Mouse (Mus musculus): ENCODE results near the gene Krtap11-1.

The Krtap11-1 gene

DNA sequence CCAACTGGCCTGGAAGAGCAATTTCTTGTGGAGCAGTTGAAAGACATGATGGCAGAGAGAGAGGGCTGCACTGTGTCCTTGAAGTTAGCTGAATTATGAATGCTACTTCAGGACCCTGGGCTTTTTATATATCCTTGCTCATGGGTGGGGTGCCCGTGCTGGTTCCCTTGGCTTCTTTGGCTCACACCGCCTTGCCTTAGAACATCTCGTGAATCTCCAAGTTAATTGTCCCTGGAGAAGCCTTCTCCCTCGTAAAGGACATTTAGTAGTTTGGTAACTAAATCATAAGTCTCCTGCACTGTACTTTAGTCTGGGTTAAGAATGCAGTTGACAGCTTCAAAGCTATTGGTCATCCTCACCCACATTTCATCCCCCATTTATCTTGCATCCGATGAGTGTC is at the start of gene Krtap11-1:
TSS of gene Krtap11-1 (minus strand) at position 101 of the 400 bp plus-strand sequence.
- no peak for DNase-seq

DNA sequence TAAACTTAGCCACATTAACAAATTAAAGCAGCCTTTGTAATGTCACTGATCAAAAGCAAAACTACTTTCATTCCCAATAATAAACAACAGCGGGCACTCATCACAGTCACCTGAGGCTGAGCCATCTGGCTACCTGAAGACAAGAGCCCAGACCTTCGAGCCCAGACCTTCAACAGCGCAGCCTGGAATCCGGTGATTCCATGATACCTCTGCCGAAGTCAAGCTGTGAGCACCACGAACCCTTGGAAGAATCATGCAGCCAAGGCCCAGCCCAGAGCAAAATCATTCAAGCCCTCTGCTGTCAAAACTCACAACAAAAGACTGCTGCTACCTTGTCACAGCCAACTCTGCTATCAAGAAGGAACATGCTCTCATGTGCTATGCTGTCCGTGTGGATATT is 47.2 kb upstream of the Krtap11-1 start:
- no peak for DNase-seq

DNA sequence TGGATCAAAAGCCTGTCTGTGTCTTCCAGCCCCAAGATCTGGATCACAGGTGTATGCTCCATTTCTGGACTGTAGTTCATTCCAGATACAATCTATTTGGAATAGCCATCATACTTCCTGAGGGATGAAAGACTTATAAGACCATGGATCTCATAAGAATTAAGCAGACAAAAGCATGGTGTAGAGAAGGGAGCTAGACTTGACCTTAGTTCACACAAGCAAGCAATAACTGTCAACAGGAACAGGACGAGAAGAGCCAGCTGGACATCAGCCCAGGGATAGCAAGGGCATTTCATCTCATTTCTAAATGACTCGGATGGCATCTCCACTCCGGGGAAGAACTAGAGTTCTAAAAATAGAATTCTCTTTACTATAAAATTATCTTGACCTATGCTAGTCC is 46.3 kb upstream of the Krtap11-1 start:
- no peak for DNase-seq

DNA sequence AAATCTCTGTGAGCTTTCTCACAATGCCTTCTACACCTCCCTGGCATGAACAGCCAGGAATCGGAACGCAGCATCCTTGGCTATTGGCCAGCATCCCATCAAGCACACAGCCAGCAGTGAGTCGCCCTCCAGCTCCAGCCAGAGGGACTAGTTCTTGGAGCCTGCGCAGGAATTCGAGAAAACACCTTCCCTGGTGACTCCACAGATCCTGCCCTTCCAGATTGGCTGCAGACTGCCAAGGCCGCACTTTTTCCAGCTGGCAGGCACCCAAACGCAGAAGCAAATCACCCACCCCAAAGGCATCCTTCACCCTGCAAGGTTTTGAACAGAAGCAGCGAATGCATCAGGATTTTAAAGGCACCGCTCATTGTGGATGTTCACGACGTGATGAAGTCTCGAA is 42.7 kb upstream of the Krtap11-1 start:
- no peak for DNase-seq

DNA sequence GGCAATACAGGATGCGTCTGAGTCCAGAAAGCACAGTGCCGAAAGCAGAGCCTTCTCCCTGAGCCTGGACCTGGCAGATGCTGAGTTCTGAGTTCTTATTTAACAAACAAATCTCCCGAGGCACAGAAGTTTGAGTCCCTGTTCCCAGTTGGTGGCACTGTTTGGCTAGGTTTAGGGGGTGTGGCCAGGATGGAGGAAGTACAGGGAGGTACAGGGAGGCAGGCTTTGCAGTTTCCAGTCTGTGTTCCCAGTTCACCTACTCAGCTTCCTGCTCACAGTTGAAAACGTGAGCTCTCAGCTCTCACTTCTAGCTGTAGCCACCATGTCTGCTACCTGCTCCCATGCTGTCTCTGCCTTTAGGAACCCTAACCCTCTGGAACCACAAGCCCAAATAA is 37.8 kb upstream of the Krtap11-1 start:
- DNase-seq: no peak

DNA sequence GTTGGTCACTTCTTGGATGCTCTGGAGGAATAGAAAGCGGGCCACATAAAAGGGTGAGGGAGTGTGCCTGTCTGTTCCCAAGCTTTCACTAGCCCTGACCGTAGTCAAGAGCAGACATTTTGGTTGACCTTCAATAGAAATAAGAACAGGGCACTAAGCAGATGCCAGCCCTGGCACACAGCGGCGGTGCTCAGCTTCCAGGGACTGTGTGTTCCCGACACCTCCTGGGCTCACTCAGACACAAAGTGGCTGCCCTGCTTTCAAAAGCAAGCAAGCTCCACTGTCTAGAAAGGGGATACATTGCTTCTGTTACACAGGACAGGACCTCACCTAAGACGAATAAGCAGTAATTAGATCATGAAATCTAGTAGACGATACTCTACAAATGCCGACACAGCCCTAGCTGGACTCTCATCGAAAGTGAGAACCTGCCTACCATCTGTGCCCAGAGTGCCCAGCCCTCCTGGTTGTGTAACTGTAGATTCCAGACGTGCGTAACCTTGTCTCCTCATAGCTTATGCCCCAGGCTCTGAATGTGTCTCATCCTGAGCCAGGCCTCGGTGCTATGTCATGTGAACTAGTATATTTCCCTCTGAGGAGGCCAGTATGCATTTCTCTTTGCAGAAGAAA is 37.3 kb upstream of the Krtap11-1 start:
- DNase-seq: no peak

DNA sequence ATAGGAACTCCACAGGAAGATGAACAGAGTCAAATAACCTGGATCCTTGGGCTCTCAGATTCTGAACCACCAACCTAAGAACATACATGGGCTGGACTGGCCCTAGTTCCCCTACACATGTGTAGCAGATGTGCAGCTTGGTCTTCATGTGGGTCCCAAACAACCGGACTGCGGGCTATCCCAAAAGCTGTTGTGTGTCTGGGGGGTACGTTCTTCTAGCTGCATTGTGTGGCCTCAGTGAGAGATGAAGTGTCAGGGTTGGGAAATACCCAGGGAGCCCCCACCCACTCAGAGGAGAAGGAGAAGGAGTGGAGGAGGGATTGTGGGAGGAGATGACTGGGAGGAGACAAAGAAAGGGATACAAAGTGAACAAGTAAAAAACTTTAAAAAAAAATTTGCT is 36.0 kb upstream of the Krtap11-1 start:
- no peak for DNase-seq

GRCm38 (mm10) chr16:89587209-89587608 is 16.2 kb upstream of the Krtap11-1 start:
- peak; percentile 5 for DNase-seq

GRCm38 (mm10) chr16:89585604-89586508 is 14.9 kb upstream of the Krtap11-1 start:
- DNase-seq: peak; percentile 9

- no peak for DNase-seq
Measured at GRCm38 (mm10) chr16:89581658-89582057, 10.7 kb upstream of the Krtap11-1 start.

DNA sequence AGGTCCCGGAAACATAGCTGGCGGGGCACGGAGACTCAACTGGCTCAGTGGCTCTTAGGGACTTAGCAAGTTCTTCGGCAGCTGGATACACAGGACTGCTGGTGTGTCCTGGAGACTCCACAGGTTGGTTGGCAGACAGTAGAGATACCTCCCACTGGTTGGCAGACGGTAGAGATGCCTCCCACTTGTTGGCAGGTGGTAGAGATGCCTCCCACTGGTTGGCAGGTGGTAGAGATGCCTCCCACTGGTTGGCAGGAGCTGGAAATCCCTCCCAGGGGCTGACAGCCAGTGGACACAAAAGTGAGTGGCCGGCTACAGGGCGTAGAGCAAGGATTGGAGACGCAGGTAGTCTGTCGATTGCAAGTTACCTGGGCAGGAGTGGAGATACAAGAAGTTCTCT is 467 bp downstream of the Krtap11-1 start:
- no peak for DNase-seq

- DNase-seq: no peak
Measured at GRCm38 (mm10) chr16:89569136-89569535, 1.8 kb downstream of the Krtap11-1 start.

DNA sequence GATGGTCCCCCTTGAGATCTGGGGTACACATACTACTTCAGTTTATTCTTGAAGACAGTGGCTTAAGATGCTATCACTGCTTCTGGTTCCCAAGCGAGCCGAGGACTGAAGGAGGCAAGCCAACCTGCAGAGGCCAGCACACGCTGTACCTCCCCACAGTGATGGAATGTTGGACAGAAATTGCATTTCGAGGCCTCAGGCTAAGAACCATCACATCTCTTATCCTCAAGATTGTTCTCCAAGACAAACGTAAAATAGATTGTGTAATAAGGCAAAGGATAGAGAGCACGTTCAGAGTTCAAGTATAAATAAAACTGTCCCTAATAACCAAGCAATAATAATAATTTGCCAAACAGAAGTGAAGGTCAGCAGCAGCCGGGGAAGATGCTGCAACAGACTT is 2.8 kb downstream of the Krtap11-1 start:
- DNase-seq: no peak

DNA sequence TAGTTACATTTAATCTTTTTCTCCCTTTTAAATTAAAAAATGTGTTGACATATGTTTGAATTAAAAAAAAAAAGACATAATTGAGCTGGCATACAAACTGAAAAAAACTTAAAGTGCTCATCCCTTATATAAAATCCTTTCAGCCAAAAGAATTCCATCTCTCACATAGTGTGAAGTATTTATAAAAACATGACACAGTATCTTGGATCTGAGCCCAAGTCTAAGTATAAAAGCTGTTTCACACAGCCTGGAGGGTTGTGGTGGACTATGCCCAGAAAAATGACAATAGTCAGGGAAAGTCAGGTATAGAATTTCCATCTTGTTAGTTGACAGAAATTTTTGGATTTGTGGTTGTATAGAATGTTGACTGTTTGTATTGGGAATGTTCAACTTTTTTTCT is 20.7 kb downstream of the Krtap11-1 start:
- DNase-seq: no peak

DNA sequence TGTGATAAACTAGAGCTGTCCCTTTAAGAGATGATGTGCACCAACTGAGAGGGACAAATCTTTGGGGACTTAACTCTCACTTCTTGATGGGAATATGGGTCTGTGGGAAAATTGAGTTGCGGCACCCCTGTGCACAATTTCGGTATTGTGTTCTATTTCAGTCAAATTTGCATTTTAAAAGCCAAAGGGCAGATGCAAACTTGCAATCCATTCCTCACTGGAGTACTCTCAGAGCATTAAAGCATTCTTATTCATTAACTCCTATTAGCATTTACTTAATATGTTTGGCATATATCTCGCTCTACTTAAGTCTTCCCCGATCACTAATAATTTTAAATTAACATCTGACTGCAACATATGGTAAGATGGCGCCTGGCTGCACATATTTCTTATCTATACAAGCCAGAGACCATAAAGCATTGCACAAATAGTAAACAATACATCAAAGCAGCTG is 32.9 kb downstream of the Krtap11-1 start:
- no peak for DNase-seq

- no peak for DNase-seq
Measured at GRCm38 (mm10) chr16:89537349-89537748, 33.6 kb downstream of the Krtap11-1 start.

- no peak for DNase-seq
Measured at GRCm38 (mm10) chr16:89530547-89530946, 40.4 kb downstream of the Krtap11-1 start.

DNA sequence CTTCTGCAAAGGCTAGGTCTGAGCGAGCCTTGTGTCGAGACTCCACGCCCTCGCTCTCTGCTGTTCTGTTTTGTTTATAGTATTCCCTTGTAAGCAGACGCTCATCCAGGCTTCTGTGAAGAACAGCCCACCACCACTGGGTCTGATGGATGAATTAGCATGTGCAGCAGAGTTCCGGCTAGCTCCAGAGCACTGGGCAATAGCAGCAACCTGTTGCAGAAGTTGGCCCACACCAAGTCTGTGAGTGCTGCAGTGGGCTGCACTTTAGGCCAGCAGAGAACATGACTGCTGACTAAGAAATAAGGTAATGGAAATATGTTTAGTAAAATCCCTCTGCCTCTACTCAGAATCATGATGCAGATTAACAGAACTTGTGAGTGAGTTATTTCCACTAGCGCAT is 41.1 kb downstream of the Krtap11-1 start:
- no peak for DNase-seq

DNA sequence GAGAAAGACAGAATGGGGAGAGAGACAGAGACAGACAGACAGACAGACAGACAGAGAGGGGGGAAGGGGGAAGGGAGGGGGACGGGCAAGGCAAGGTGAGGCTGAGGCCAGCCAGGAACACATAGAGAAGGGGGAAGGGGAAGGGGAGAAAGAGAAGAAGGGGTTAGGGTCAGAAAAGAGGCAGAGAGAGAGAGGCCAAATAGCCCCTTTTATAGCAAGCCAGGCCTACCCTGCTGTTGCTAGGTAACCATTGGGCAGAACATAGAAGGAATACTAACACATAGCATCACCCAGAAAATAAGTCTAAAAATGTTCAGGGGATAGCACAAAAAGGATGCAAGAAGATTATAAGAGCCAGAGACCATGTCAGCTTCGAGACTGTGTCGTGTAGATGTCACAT is 42.6 kb downstream of the Krtap11-1 start:
- DNase-seq: no peak

DNA sequence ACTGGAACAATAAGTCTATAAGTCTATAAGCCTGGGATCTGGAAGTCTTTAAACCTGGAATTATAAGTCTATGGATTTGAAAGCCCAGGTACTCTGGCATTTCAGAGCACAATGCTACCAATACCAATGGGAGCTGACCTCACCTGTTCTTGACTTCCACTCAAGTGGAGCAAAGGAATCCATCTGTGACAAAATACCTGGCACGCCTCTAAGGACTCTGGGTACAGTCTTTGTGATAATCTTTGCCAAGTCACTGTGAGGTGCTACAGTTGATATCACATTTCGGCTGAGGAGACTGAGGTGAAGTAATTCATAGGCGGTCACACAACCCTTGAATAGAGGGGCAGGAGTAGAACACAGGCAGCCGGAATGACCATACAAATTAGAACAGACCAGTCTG is 50.0 kb downstream of the Krtap11-1 start:
- no peak for DNase-seq

GRCm38 (mm10) chr16:89520555-89520954 is 50.4 kb downstream of the Krtap11-1 start:
- DNase-seq: no peak
